Mouse (Mus musculus): ENCODE measurements around the gene Id3. TPM values are rescaled to one million over a fixed set of nuclear protein-coding genes. Genes with fewer than 3 reads are reported as not detected.
A peak's percentile ranks its signal among the peaks of the same experiment; 100 is the strongest.

Id3 gene
- polyA plus RNA-seq, 1 experiment from 2014 or later, result 288 TPM

DNA sequence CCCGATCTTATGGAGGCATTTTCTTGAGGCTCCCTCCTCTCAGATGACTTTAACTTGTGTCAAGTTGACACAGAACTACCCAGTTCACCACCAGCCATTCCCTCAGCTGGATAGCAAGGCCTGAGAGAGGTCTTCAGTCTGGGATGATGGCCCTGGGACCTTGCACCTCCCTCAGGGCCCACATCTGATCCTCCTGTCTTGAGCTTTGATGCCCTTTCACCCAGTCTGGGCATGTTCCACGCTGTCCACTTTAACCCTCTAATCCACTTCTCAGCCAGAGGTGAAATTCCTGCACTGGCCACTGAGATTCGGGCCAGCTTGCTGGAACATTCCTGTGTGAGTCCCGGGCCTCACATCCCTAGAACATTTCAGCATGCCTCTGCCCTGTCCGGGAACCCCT, 17.3 kb upstream of the Id3 start:
- no peak overlapping the region for H3K4me2 ChIP-seq
- 0 out of 2 replicates have a peak, but pooled peaks cover 4% of the 10 kb centered on the region for H3K27me3 ChIP-seq (replicated peaks)
- no peaks in the 10 kb centered on the region for H3K36me3 ChIP-seq
- 53% methylated on average over 5 of the region's 5 CpGs for WGBS
- H3K27ac ChIP-seq (replicated peaks), result 0 out of 2 replicates have a peak overlapping the region, but pooled peaks have one; percentile 46
- H3K4me3 ChIP-seq, result no peak overlapping the region
- ATAC-seq (ENCODE audit: extremely low read depth, insufficient number of reproducible peaks, low FRiP score, low TSS enrichment), result no peak
- H3K9me3 ChIP-seq, result peaks cover 3% of the 10 kb centered on the region; the same call in 1 of the 2 replicates
- H3K4me1 ChIP-seq, result peaks cover 30% of the 10 kb centered on the region
- no peak overlapping the region for H3K9ac ChIP-seq

GRCm38 (mm10) chr4:136127670-136128069, 15.6 kb upstream of the Id3 start:
- WGBS, result 45% methylated on average over 13 of the region's 13 CpGs
- no peaks in the 10 kb centered on the region for H3K36me3 ChIP-seq
- no peak overlapping the region for H3K27ac ChIP-seq (replicated peaks)
- peaks cover 29% of the 10 kb centered on the region for H3K4me1 ChIP-seq
- ATAC-seq (ENCODE audit: extremely low read depth, insufficient number of reproducible peaks, low FRiP score, low TSS enrichment), result no peak
- H3K4me2 ChIP-seq, result no peak overlapping the region
- H3K9ac ChIP-seq, result no peak overlapping the region
- peaks cover 3% of the 10 kb centered on the region; the same call in 1 of the 2 replicates for H3K9me3 ChIP-seq
- H3K4me3 ChIP-seq, result no peak overlapping the region
- 0 out of 2 replicates have a peak, but pooled peaks cover 4% of the 10 kb centered on the region for H3K27me3 ChIP-seq (replicated peaks)

GRCm38 (mm10) chr4:136129842-136130241, 13.5 kb upstream of the Id3 start:
- whole genome bisulfite sequencing, result 80% methylated on average over 1 of the region's 1 CpGs
- no peak overlapping the region for H3K4me2 ChIP-seq
- peaks cover 37% of the 10 kb centered on the region for H3K4me1 ChIP-seq
- peaks cover 3% of the 10 kb centered on the region; the same call in 1 of the 2 replicates for H3K9me3 ChIP-seq
- H3K27me3 ChIP-seq (replicated peaks), result 0 out of 2 replicates have a peak, but pooled peaks cover 4% of the 10 kb centered on the region
- no peaks in the 10 kb centered on the region for H3K36me3 ChIP-seq
- no peak overlapping the region for H3K27ac ChIP-seq (replicated peaks)
- no peak for ATAC-seq (ENCODE audit: extremely low read depth, insufficient number of reproducible peaks, low FRiP score, low TSS enrichment)
- H3K9ac ChIP-seq, result no peak overlapping the region
- no peak overlapping the region for H3K4me3 ChIP-seq

- H3K27ac ChIP-seq (replicated peaks), result peak overlapping the region; percentile 97
- no peaks in the 10 kb centered on the region for H3K36me3 ChIP-seq
- H3K4me2 ChIP-seq, result peak overlapping the region; percentile 82
- no peak for ATAC-seq (ENCODE audit: extremely low read depth, insufficient number of reproducible peaks, low FRiP score, low TSS enrichment)
- peaks cover 3% of the 10 kb centered on the region; the same call in 1 of the 2 replicates for H3K9me3 ChIP-seq
- H3K4me3 ChIP-seq, result peak overlapping the region; percentile 52
- 0 out of 2 replicates have a peak, but pooled peaks cover 2% of the 10 kb centered on the region for H3K27me3 ChIP-seq (replicated peaks)
- H3K9ac ChIP-seq, result peak overlapping the region; percentile 83
- WGBS, result 13% methylated on average over 9 of the region's 9 CpGs
- peaks cover 42% of the 10 kb centered on the region for H3K4me1 ChIP-seq
These were observed 9.5 kb upstream of the Id3 start for GRCm38 (mm10) chr4:136133801-136134200.

DNA sequence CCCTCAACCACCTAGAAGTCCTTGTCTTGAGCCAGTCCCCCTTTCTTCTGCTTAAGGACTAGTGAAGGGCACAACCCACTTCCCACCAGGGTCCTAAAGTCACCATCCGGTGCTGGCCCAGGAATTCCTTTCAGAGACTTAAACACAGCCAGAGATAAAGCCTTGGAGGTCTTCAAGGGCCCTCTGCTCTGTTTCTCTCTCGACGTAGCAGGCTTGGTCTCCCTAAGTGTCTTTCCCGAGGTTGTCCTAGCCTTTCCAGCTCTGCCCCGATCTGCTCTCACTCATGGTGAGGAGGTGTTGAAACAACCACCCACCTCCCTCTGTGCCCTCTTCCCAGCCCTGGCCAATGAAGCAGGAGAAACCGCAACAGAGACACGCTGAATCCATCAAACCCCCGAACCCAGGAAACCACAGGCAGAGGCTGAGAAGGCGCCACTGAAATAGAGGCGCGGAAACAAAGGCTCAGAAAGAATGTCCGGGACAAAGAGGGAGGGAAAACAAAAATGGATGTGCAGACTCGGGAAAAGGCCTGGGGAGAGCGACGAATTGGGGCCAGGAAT, 8.8 kb upstream of the Id3 start:
- H3K9me3 ChIP-seq, result peaks cover 3% of the 10 kb centered on the region; the same call in 1 of the 2 replicates
- 0 out of 2 replicates have a peak, but pooled peaks cover 2% of the 10 kb centered on the region for H3K27me3 ChIP-seq (replicated peaks)
- H3K4me2 ChIP-seq, result peak overlapping the region; percentile 82
- H3K36me3 ChIP-seq, result no peaks in the 10 kb centered on the region
- H3K9ac ChIP-seq, result peak overlapping the region; percentile 83
- under 1% methylated on average over 15 of the region's 15 CpGs for WGBS
- H3K27ac ChIP-seq (replicated peaks), result peak overlapping the region; percentile 97
- H3K4me1 ChIP-seq, result peaks cover 49% of the 10 kb centered on the region
- peak overlapping the region; percentile 52 for H3K4me3 ChIP-seq
- no peak for ATAC-seq (ENCODE audit: extremely low read depth, insufficient number of reproducible peaks, low FRiP score, low TSS enrichment)

DNA sequence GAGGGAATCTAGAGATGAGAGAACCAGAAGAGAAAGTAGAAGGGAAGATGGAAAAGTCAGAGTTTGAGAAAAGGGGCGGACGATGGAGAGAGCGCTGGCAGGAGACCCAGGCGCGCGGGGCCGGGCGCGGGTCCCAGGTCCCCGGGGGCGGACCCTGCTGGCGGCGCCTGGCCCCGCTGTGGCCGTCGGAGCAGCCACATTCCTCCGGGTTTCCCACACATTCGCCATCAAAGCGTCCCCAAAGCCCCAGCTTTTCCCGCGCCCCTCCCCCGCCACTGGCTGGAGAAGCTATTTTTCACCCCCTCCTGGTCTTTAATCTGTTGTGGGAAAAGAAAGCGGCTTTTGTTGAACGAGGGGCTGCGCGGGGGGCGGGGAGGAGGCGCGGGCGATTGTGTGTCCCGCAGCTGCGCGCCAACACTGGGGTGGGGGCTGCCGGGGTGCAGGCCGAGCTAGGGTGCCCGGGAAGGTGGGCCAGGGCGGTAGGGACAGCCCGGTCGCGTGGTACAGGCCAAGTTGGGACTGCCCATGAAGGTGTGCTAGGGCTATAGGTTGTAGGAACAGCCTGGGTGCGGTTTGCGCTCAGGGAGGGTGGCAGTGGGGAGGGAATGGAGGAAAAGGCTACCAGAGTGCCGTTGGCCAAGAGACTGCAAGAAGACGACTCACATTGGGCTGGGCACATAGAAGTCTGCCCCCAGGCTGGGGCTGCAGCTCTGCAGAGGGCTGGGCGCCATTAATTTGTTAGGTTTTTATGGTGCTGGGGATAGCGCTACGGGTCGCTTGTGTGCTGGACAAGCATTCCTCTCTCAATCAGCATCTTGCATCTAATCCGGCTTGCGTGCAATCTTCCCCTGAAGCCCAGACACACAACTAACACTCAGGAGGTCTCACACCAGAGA, 8.1 kb upstream of the Id3 start:
- Histone ChIP-seq H3K36me3 (no peaks in the 10 kb centered on the region), H3K27me3 (replicated peaks) (0 out of 2 replicates have a peak, but pooled peaks cover 2% of the 10 kb centered on the region), H3K4me3 (peak overlapping the region; percentile 52), H3K9ac (peak overlapping the region; percentile 83), H3K4me1 (peaks cover 56% of the 10 kb centered on the region), H3K27ac (replicated peaks) (peak overlapping the region; percentile 97), H3K9me3 (no peaks in the 10 kb centered on the region), H3K4me2 (peak overlapping the region; percentile 82)
- WGBS, result 3% methylated on average over 50 of the region's 50 CpGs
- ATAC-seq (ENCODE audit: extremely low read depth, insufficient number of reproducible peaks, low FRiP score, low TSS enrichment), result peak; percentile 16; the same call in 1 of the 2 replicates

DNA sequence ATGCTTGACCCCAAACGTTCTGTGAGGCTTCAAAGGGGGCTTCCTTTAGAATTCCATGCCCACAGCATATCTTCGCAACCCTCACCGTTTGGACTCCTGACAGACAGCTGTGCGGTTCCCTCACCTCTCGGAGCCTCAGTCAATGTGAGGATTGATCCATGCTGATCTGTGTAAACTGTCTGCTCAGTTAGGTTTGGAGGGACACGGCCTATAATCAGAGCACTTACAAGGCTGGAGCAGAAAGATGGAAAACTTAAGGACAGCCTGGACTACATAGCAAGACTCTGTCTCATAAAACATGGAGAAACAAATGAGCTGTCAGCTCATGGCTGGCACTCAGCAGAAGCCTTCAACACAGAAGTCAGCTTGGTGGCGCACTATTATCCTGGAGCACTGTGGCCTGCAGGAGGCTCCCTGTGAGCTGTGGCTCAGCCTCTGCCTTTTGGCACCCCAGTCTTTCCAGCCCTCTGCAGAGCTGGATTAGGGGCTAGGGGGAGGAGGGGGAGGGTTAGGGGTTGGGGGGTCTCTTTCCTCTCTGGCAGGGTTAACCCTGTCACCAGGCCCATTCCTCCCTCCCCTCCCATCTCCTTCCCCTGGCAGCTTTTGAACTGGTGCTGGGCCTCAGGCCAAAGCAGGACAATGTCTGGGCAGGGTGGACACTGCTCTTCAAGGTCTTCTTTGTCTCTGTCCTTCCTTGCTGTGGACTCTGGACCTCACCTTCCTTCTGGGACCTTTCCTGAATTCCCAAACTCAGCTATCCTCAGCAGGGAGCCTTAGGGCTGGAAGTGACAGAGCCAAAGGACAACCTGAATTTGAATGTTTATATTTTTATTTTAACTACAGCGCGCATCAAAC, 7.2 kb upstream of the Id3 start:
- Histone ChIP-seq H3K9me3 (no peaks in the 10 kb centered on the region), H3K9ac (peak overlapping the region; percentile 83; the same call in 1 of the 2 replicates), H3K4me3 (peak overlapping the region; percentile 52), H3K27ac (replicated peaks) (peak overlapping the region; percentile 97), H3K4me1 (peaks cover 62% of the 10 kb centered on the region), H3K4me2 (peak overlapping the region; percentile 82), H3K36me3 (no peaks in the 10 kb centered on the region), H3K27me3 (replicated peaks) (0 out of 2 replicates have a peak, but pooled peaks cover 2% of the 10 kb centered on the region)
- no peak for ATAC-seq (ENCODE audit: extremely low read depth, insufficient number of reproducible peaks, low FRiP score, low TSS enrichment)
- WGBS, result 38% methylated on average over 9 of the region's 9 CpGs

- Histone ChIP-seq H3K36me3 (no peaks in the 10 kb centered on the region), H3K27me3 (replicated peaks) (peaks cover 2% of the 10 kb centered on the region; the same call in 1 of the 2 replicates), H3K4me3 (no peak overlapping the region), H3K27ac (replicated peaks) (peak overlapping the region; percentile 97), H3K9ac (peak overlapping the region; percentile 34), H3K9me3 (no peaks in the 10 kb centered on the region), H3K4me2 (peak overlapping the region; percentile 72), H3K4me1 (peaks cover 72% of the 10 kb centered on the region)
- WGBS, result 45% methylated on average over 17 of the region's 17 CpGs
- no peak for ATAC-seq (ENCODE audit: extremely low read depth, insufficient number of reproducible peaks, low FRiP score, low TSS enrichment)
These were observed 3.8 kb upstream of the Id3 start for GRCm38 (mm10) chr4:136139326-136140110.

DNA sequence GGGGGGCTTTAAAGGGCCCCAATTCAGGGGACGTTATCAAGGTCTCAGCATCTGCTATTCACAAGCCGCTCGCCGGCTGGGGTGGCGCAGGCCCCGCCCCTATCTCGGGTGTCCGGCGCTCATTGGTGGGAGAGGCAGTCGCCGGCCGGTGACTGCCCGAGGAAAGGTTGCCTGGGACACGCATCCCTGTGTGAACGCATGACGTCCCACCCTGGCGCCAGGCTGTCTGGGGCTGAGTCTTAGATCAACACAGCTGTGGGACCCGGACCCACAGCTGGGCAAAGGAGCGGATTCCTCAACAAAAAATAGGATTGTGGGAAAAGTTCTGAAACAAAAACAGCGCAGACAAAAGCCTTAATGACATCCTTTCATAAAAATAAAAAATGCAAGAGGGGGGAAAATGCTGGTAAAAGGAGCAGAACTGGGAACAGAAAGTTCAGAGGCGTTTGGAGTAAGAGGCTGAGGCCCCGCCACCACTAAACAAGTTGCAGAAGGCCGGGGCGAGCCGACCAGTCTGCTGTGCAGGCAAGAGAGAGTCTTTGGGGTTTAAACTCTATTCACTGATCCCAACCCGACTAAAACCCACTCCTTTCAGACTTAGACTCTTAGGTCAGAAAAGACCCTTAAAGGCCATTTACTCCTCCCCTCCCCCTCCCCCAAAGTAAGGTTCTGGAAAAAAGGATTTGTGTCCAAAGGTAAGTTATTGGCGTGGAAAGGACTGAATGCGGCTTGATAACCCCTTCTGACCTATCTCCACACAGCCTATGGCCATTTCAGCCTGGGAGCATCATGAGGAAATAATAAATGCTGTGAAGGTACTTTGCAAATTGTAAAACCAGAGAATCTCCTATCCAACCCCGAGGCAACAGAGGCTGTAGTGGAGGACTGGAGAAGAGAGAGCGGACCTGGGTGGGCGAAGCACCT, 2.7 kb upstream of the Id3 start:
- Histone ChIP-seq H3K9me3 (no peaks in the 10 kb centered on the region), H3K36me3 (peaks cover 9% of the 10 kb centered on the region), H3K4me2 (peak overlapping the region; percentile 72), H3K4me1 (peaks cover 76% of the 10 kb centered on the region), H3K9ac (peak overlapping the region; percentile 92), H3K4me3 (peak overlapping the region; percentile 27), H3K27me3 (replicated peaks) (peaks cover 3% of the 10 kb centered on the region), H3K27ac (replicated peaks) (peak overlapping the region; percentile 97)
- ATAC-seq (ENCODE audit: extremely low read depth, insufficient number of reproducible peaks, low FRiP score, low TSS enrichment), result peak; percentile 65
- WGBS, result 8% methylated on average over 31 of the region's 31 CpGs

Data from heart, embryonic 13.5 days (tissue).